Mouse (Mus musculus): ENCODE measurements around the gene Ccr10. TPM values are rescaled to one million over a fixed set of nuclear protein-coding genes. Genes with fewer than 3 reads are reported as not detected.

Ccr10 gene
- polyA plus RNA-seq, 1 experiment from 2014 or later: 0.09 TPM

- peaks cover 92% of the 10 kb centered on the region for H3K27me3 ChIP-seq (ENCODE audit: insufficient read depth, low read length)
- no peak for DNase-seq
- peak within 1 kb of the TSS; percentile 63 for H3K4me3 ChIP-seq (ENCODE audit: low read depth, low read length)
- peaks cover 10% of the 10 kb centered on the region for H3K36me3 ChIP-seq (replicated peaks; ENCODE audit: insufficient read depth, low read length)
- 3% methylated on average over 35 of the region's 35 CpGs for WGBS (ENCODE audit: insufficient replicate concordance)
- peaks cover 46% of the 10 kb centered on the region for H3K4me1 ChIP-seq (ENCODE audit: insufficient read depth)
- no peaks in the 10 kb centered on the region for H3K9me3 ChIP-seq (ENCODE audit: low read length)
- ATAC-seq: no peak
- TF ChIP-seq EP300 (IDR thresholded peaks at IDR 0.05; ENCODE audit: low read depth): no peak
- no peak for TF ChIP-seq CTCF (IDR thresholded peaks at IDR 0.05; ENCODE audit: low read depth)
- H3K9ac ChIP-seq (replicated peaks): peak within 1 kb of the TSS; percentile 62
- peak within 1 kb of the TSS; percentile 63 for H3K27ac ChIP-seq (ENCODE audit: low read depth)
- H3K4me2 ChIP-seq (ENCODE audit: low read depth, low read length): peak within 1 kb of the TSS; percentile 82
These were observed 4.9 kb downstream of the Ccr10 start, which contains the start of gene Cntnap1 for GRCm38 (mm10) chr11:101170354-101170810. Gene Cntnap1, plus strand, starts transcription at chr11:101170523.

GRCm38 (mm10) chr11:101169301-101170107 lies 5.7 kb downstream of the Ccr10 start:
- H3K27ac ChIP-seq (ENCODE audit: low read depth): no peak overlapping the region
- H3K36me3 ChIP-seq (replicated peaks; ENCODE audit: insufficient read depth, low read length): peaks cover 10% of the 10 kb centered on the region
- no peak for ATAC-seq
- H3K9me3 ChIP-seq (ENCODE audit: low read length): no peaks in the 10 kb centered on the region
- no peak for TF ChIP-seq EP300 (IDR thresholded peaks at IDR 0.05; ENCODE audit: low read depth)
- TF ChIP-seq CTCF (IDR thresholded peaks at IDR 0.05; ENCODE audit: low read depth): no peak
- H3K9ac ChIP-seq (replicated peaks): no peak overlapping the region; the same call in 1 of the 2 replicates
- H3K4me2 ChIP-seq (ENCODE audit: low read depth, low read length): peak overlapping the region; percentile 82
- H3K27me3 ChIP-seq (ENCODE audit: insufficient read depth, low read length): peaks cover 92% of the 10 kb centered on the region
- DNase-seq: no peak
- H3K4me3 ChIP-seq (ENCODE audit: low read depth, low read length): peak overlapping the region; percentile 63
- WGBS (ENCODE audit: insufficient replicate concordance): 17% methylated on average over 17 of the region's 17 CpGs
- peaks cover 49% of the 10 kb centered on the region for H3K4me1 ChIP-seq (ENCODE audit: insufficient read depth)

- no peak for DNase-seq
- TF ChIP-seq EP300 (IDR thresholded peaks at IDR 0.05; ENCODE audit: low read depth) (no peak), CTCF (IDR thresholded peaks at IDR 0.05; ENCODE audit: low read depth) (no peak)
- H3K4me1 ChIP-seq (ENCODE audit: insufficient read depth): peaks cover 44% of the 10 kb centered on the region
These were observed 6.8 kb downstream of the Ccr10 start for GRCm38 (mm10) chr11:101168301-101168980.

GRCm38 (mm10) chr11:101167963-101168300 lies 7.3 kb downstream of the Ccr10 start:
- ATAC-seq (no peak), DNase-seq (no peak)
- no peak for TF ChIP-seq EP300 (IDR thresholded peaks at IDR 0.05; ENCODE audit: low read depth)
- no peak for TF ChIP-seq CTCF (IDR thresholded peaks at IDR 0.05; ENCODE audit: low read depth)
- Histone ChIP-seq H3K4me3 (ENCODE audit: low read depth, low read length) (no peak overlapping the region), H3K27ac (ENCODE audit: low read depth) (no peak overlapping the region), H3K4me1 (ENCODE audit: insufficient read depth) (peaks cover 39% of the 10 kb centered on the region), H3K36me3 (replicated peaks; ENCODE audit: insufficient read depth, low read length) (peaks cover 16% of the 10 kb centered on the region), H3K27me3 (ENCODE audit: insufficient read depth, low read length) (peaks cover 92% of the 10 kb centered on the region), H3K9me3 (ENCODE audit: low read length) (no peaks in the 10 kb centered on the region), H3K4me2 (ENCODE audit: low read depth, low read length) (no peak overlapping the region), H3K9ac (replicated peaks) (no peak overlapping the region)
- 58% methylated on average over 8 of the region's 8 CpGs for WGBS (ENCODE audit: insufficient replicate concordance)

More at GRCm38 (mm10) chr11:101168301-101168980, 6.8 kb downstream of the Ccr10 start:
- Histone ChIP-seq H3K9ac (replicated peaks) (no peak overlapping the region), H3K4me3 (ENCODE audit: low read depth, low read length) (no peak overlapping the region), H3K27ac (ENCODE audit: low read depth) (no peak overlapping the region), H3K9me3 (ENCODE audit: low read length) (no peaks in the 10 kb centered on the region), H3K27me3 (ENCODE audit: insufficient read depth, low read length) (peaks cover 92% of the 10 kb centered on the region), H3K36me3 (replicated peaks; ENCODE audit: insufficient read depth, low read length) (peaks cover 16% of the 10 kb centered on the region), H3K4me2 (ENCODE audit: low read depth, low read length) (peak overlapping the region; percentile 13; the same call in 1 of the 2 replicates)
- ATAC-seq: no peak
- 51% methylated on average over 18 of the region's 18 CpGs for WGBS (ENCODE audit: insufficient replicate concordance)

- H3K4me3 ChIP-seq (ENCODE audit: low read depth, low read length): no peak overlapping the region
- no peak overlapping the region for H3K9ac ChIP-seq (replicated peaks)
- no peaks in the 10 kb centered on the region for H3K9me3 ChIP-seq (ENCODE audit: low read length)
- H3K4me2 ChIP-seq (ENCODE audit: low read depth, low read length): no peak overlapping the region
- no peak overlapping the region for H3K27ac ChIP-seq (ENCODE audit: low read depth)
- peaks cover 92% of the 10 kb centered on the region for H3K27me3 ChIP-seq (ENCODE audit: insufficient read depth, low read length)
- TF ChIP-seq CTCF (IDR thresholded peaks at IDR 0.05; ENCODE audit: low read depth) (no peak), EP300 (IDR thresholded peaks at IDR 0.05; ENCODE audit: low read depth) (no peak)
- 50% methylated on average over 19 of the region's 19 CpGs for WGBS (ENCODE audit: insufficient replicate concordance)
- H3K36me3 ChIP-seq (replicated peaks; ENCODE audit: insufficient read depth, low read length): peaks cover 16% of the 10 kb centered on the region
- no peak for ATAC-seq
- H3K4me1 ChIP-seq (ENCODE audit: insufficient read depth): peaks cover 39% of the 10 kb centered on the region
- no peak for DNase-seq
These were observed 7.9 kb downstream of the Ccr10 start for GRCm38 (mm10) chr11:101167211-101167962.

All from liver, postnatal 0 days (tissue).